Mouse (Mus musculus) CH12.LX (cell line): ENCODE measurements at regions not wholly inside any gene's neighbourhood (a gene's known extent, or its start where the extent isn't known, plus 50 kb on each side); places are given as distances from the start of the nearest gene placed in this dataset.

ENCODE experiments used
- CHD2 ChIP-seq: IDR thresholded peaks from 2 replicates; pipeline ENCODE4 v1.6.1; 2011; ENCODE audit warnings: low read length, improper control_type of control experiment
- CTCF ChIP-seq, 2 experiments: IDR thresholded peaks in 1 of 2; conservative IDR thresholded peaks in 1 of 2; 2 replicates each; pipeline ENCODE4 v1.5.1; 2011 to 2012; ENCODE audit warnings: low read depth in 2 of 2, low read length in 2 of 2, improper control_type of control experiment in 1 of 2, inconsistent platforms in 1 of 2, mild to moderate bottlenecking in 1 of 2, moderate library complexity in 1 of 2
- E2F4 ChIP-seq: IDR thresholded peaks from 2 replicates; pipeline ENCODE4 v1.6.1; 2011; ENCODE audit warnings: low read depth, low read length, improper control_type of control experiment; ENCODE audit not compliant: insufficient replicate concordance
- ELF1 ChIP-seq: IDR thresholded peaks from 2 replicates; pipeline ENCODE4 v1.6.1; 2014; ENCODE audit warnings: low read depth, mild to moderate bottlenecking, inconsistent platforms, low read length, improper control_type of control experiment
- GABPA ChIP-seq: IDR thresholded peaks from 2 replicates; pipeline ENCODE4 v1.6.1; 2012; ENCODE audit warnings: low read depth, low read length, improper control_type of control experiment, inconsistent platforms; ENCODE audit not compliant: insufficient replicate concordance
- IRF4 ChIP-seq: IDR thresholded peaks from 2 replicates; pipeline ENCODE4 v1.6.1; 2014; ENCODE audit warnings: low read depth, mild to moderate bottlenecking, inconsistent platforms, low read length, improper control_type of control experiment
- JUND ChIP-seq: conservative IDR thresholded peaks from 2 replicates; pipeline ENCODE4 v1.6.1; 2011; ENCODE audit warnings: low read depth, low read length, improper control_type of control experiment
- MAX ChIP-seq: IDR thresholded peaks from 2 replicates; pipeline ENCODE4 v1.6.1; 2011; ENCODE audit warnings: low read length, improper control_type of control experiment
- MEF2A ChIP-seq: IDR thresholded peaks from 2 replicates; pipeline ENCODE4 v1.6.1; 2014; ENCODE audit warnings: low read depth, mild to moderate bottlenecking, inconsistent platforms, low read length, improper control_type of control experiment, borderline replicate concordance
- POLR2A ChIP-seq: IDR thresholded peaks from 2 replicates; pipeline ENCODE4 v1.6.1; 2011; ENCODE audit warnings: low read depth, mild to moderate bottlenecking, improper control_type of control experiment, low read length
- POLR2AphosphoS2 ChIP-seq: IDR thresholded peaks from 2 replicates; pipeline ENCODE4 v1.6.1; 2011; ENCODE audit warnings: low read depth, low read length, improper control_type of control experiment
- SIN3A ChIP-seq: IDR thresholded peaks from 2 replicates; pipeline ENCODE4 v1.6.1; 2012; ENCODE audit warnings: low read length, improper control_type of control experiment, inconsistent platforms
- TBP ChIP-seq: conservative IDR thresholded peaks from 2 replicates; pipeline ENCODE4 v1.6.1; 2011; ENCODE audit warnings: low read depth, low read length, improper control_type of control experiment
- TCF12 ChIP-seq: IDR thresholded peaks from 2 replicates; pipeline ENCODE4 v1.6.1; 2014; ENCODE audit warnings: low read depth, mild to moderate bottlenecking, inconsistent platforms, low read length, improper control_type of control experiment

DNA sequence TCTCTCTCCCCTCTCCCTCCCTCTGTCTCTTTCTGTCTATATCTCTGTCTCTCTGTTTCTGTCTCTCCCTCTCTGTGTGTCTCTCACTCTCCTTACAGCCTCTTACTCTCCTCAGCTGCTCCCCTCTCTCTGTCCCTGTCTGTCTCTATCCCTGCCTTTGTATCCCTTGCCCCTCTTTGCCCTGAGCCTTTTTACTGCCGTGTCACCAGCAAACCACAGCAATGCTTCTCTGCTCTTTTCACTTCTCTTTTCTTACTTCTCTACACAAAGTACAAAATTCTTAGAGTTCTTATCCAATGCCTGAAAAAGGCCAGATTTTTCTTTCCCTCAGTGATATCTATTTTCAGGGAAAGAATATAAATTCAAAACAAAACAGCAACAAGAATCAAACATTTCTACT is 323.7 kb upstream of the Ercc4 start:
- no peak for TF ChIP-seq TCF12
- no peak for TF ChIP-seq POLR2A
- TF ChIP-seq CHD2: no peak
- TF ChIP-seq TBP: no peak
- no peak for TF ChIP-seq SIN3A
- TF ChIP-seq CTCF (conservative IDR thresholded peaks at IDR 0.05 in 1 of 2, IDR thresholded peaks at IDR 0.05 in 1 of 2; ENCODE audit: low read depth in 2 of 2, low read length in 2 of 2): no peak
- no peak for TF ChIP-seq GABPA
- TF ChIP-seq JUND: no peak
- TF ChIP-seq MEF2A: no peak
- TF ChIP-seq MAX: no peak
- no peak for TF ChIP-seq IRF4
- TF ChIP-seq ELF1: no peak
- TF ChIP-seq E2F4: no peak
- TF ChIP-seq POLR2AphosphoS2: no peak
